18 mouse cellular contexts compared by ENCODE assay signal in the genomic region with DNA sequence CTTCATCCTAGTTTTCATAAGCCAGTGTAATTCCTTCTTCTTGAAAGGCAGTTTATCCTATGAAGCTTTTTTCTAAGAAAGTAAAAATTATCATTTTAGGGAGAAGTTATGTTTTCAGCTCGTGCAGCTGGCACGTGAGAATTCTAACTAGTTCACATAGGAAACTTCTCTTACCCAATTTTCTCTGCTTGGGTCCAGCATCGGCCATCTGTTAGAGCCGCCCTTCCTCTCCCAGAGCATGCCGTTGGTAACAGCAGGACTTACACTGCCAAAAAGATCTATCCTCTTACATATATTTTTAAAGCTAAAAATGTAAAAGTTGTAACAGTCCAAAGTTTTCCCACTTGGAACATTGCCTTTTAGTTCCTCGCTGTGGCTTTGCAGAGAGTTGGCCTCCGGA. TPM values are rescaled to one million over a fixed set of nuclear protein-coding genes. Genes with fewer than 3 reads are reported as not detected.
DNase-seq lines count a peak whose midpoint lies in the region; ATAC-seq lines count a peak whose summit lies in the region.
"Had no signal": no experiment of that assay in that cellular context is flagged by ENCODE, and none has a peak within 500 bp of the region (broad histone marks: within the 10 kb centered on the region; RNA-seq: fewer than 3 reads in every experiment).

No protein-coding gene starts in this region.

- H3K9me3 ChIP-seq in heart, embryonic 11.5 days (replicated peaks; ENCODE audit: control insufficient read depth, low read length) = no peaks in the 10 kb centered on the region
- no peaks in the 10 kb centered on the region for H3K9me3 ChIP-seq in midbrain, embryonic 13.5 days
- H3K9me3 ChIP-seq: embryonic facial prominence, embryonic 13.5 days; forebrain, embryonic 13.5 days; heart, embryonic 15.5 days; limb, embryonic 13.5 days had no signal

- no peaks in the 10 kb centered on the region for H3K36me3 ChIP-seq in heart, embryonic 11.5 days (ENCODE audit: control insufficient read depth, insufficient read depth, low read length)
- no peaks in the 10 kb centered on the region for H3K36me3 ChIP-seq in midbrain, embryonic 13.5 days
- H3K36me3 ChIP-seq: heart, embryonic 15.5 days had no signal

- intact Hi-C loops in heart, postnatal 10 days (cut with DNase I) = no loop called here

- H3K4me2 ChIP-seq in heart, embryonic 11.5 days = no peak overlapping the region
- H3K4me2 ChIP-seq in midbrain, embryonic 13.5 days (replicated peaks) = no peak overlapping the region
- H3K4me2 ChIP-seq: forebrain, embryonic 13.5 days; heart, embryonic 15.5 days had no signal

- H3K4me3 ChIP-seq in heart, embryonic 11.5 days (ENCODE audit: low read depth, low read length) = no peak overlapping the region
- H3K4me3 ChIP-seq in midbrain, embryonic 13.5 days (replicated peaks) = no peak overlapping the region
- H3K4me3 ChIP-seq: embryonic facial prominence, embryonic 13.5 days; forebrain, embryonic 13.5 days; heart, embryonic 15.5 days; limb, embryonic 13.5 days had no signal

- H3K27me3 ChIP-seq in heart, embryonic 11.5 days (ENCODE audit: control insufficient read depth, insufficient read depth, low read length) = no peaks in the 10 kb centered on the region
- H3K27me3 ChIP-seq in midbrain, embryonic 13.5 days = no peaks in the 10 kb centered on the region
- H3K27me3 ChIP-seq: embryonic facial prominence, embryonic 13.5 days; forebrain, embryonic 13.5 days; heart, embryonic 15.5 days; limb, embryonic 13.5 days had no signal

- H3K4me1 ChIP-seq in heart, embryonic 11.5 days (ENCODE audit: control insufficient read depth, insufficient read depth, low read length) = no peaks in the 10 kb centered on the region
- H3K4me1 ChIP-seq in midbrain, embryonic 13.5 days (replicated peaks) = peaks cover 16% of the 10 kb centered on the region
- H3K4me1 ChIP-seq: forebrain, embryonic 13.5 days had no signal

- no peak for ATAC-seq in heart, embryonic 11.5 days (replicated peaks; ENCODE audit: insufficient number of reproducible peaks, low FRiP score, low TSS enrichment)
- no peak for ATAC-seq in midbrain, embryonic 13.5 days
- ATAC-seq: forebrain, embryonic 13.5 days; midbrain, embryonic 16.5 days had no signal

- DNase-seq in heart, postnatal 10 days = no peak
- DNase-seq in right cerebral cortex, postnatal 4 days = peak; percentile 19
- DNase-seq in right cerebral cortex, adult 2 months (ENCODE audit: low spot score in 2 of 2) = no peak
- peak; percentile 21 for DNase-seq in fibroblast of lung, adult 2 months (ENCODE audit: low read depth)
- no peak for DNase-seq in layer of hippocampus, postnatal 14 days (ENCODE audit: low spot score in 2 of 2)
- DNase-seq: adrenal gland, postnatal 25 days; cerebellum, adult 9-10 months; kidney, adult 8-10 months; kidney, postnatal 25 days; layer of hippocampus, adult 9-11 months; retina, postnatal 1 day had no signal

- WGBS in heart, embryonic 11.5 days (ENCODE audit: insufficient replicate concordance) = 85% methylated on average over 7 of the region's 7 CpGs
- WGBS in midbrain, embryonic 13.5 days = 95% methylated on average over 7 of the region's 7 CpGs

- peak overlapping the region; percentile 69 for H3K27ac ChIP-seq in heart, embryonic 11.5 days (ENCODE audit: low read depth, low read length)
- no peak overlapping the region for H3K27ac ChIP-seq in midbrain, embryonic 13.5 days
- H3K27ac ChIP-seq: forebrain, embryonic 13.5 days; heart, embryonic 15.5 days; limb, embryonic 13.5 days had no signal

- H3K9ac ChIP-seq in heart, embryonic 11.5 days (ENCODE audit: low read depth, low read length) = no peak overlapping the region
- no peak overlapping the region for H3K9ac ChIP-seq in midbrain, embryonic 13.5 days (replicated peaks)
- H3K9ac ChIP-seq: embryonic facial prominence, embryonic 13.5 days; forebrain, embryonic 13.5 days; heart, embryonic 15.5 days; limb, embryonic 13.5 days had no signal

RNA-seq across cellular contexts. Expression of a gene that starts 33.4 kb away (rescaled TPM):
- 950 and 968 TPM in 2 replicates for polyA plus RNA-seq in heart, embryonic 11.5 days (2014; fragmentation: Nextera tagmentation; extraction: Ambion mirVana)
- 100 to 1,000 TPM; 617 to 667 TPM for total RNA-seq in heart, postnatal 10 days (2021)
- total RNA-seq in layer of hippocampus, postnatal 14 days (2021) = 100 to 1,000 TPM; 373 to 374 TPM
- polyA plus RNA-seq in midbrain, embryonic 13.5 days (2015; fragmentation: Nextera tagmentation; extraction: Ambion mirVana) = 722 and 731 TPM in 2 replicates

Comparison
In these comparisons a context has a peak if more than half of its experiments do, and no peak if none do; other contexts are left out.
1. DNase-seq: peak in right cerebral cortex, postnatal 4 days (single experiment) and fibroblast of lung, adult 2 months (single experiment); none in heart, postnatal 10 days (0 of 2), right cerebral cortex, adult 2 months (0 of 2) and layer of hippocampus, postnatal 14 days (0 of 2).